Mouse (Mus musculus) ES-Bruce4 (cell line): ENCODE results near the gene Tpra1.

Experiments used
- CTCF ChIP-seq: IDR thresholded peaks from one replicate; pipeline ENCODE4 v1.8.1; 2011; ENCODE audit warnings: low read depth, low read length
- POLR2A ChIP-seq: IDR thresholded peaks from one replicate; pipeline ENCODE4 v1.8.1; 2011; ENCODE audit warnings: low read length; ENCODE audit not compliant: insufficient read depth

GRCm38 (mm10) chr6:88898534-88899048, 3.5 kb upstream of the Tpra1 start, which contains the start of gene Mcm2:
- TF ChIP-seq CTCF (no peak), POLR2A (peak; percentile 80)
